In genomic region chr11:86961510-86962303, GRCm38 (mm10) we compare ENCODE assay signal across 8 mouse cellular contexts. TPM values are rescaled to one million over a fixed set of nuclear protein-coding genes. Genes with fewer than 3 reads are reported as not detected.
DNase-seq lines count a peak whose midpoint lies in the region; ATAC-seq lines count a peak whose summit lies in the region.

No protein-coding gene starts in this region.

- ATAC-seq in hindbrain, embryonic 14.5 days (ENCODE audit: low FRiP score) = no peak
- no peak for ATAC-seq in embryonic facial prominence, embryonic 15.5 days (ENCODE audit: insufficient number of reproducible peaks, low FRiP score, low TSS enrichment, low read depth)
- peak; percentile 68 for ATAC-seq in lung, embryonic 16.5 days (ENCODE audit: low read depth)
- no peak for ATAC-seq in forebrain, embryonic 12.5 days (ENCODE audit: low FRiP score)

- H3K9ac ChIP-seq in hindbrain, embryonic 14.5 days = no peak overlapping the region
- no peak overlapping the region for H3K9ac ChIP-seq in embryonic facial prominence, embryonic 15.5 days
- H3K9ac ChIP-seq in lung, embryonic 16.5 days (ENCODE audit: low read length) = no peak overlapping the region
- no peak overlapping the region for H3K9ac ChIP-seq in forebrain, embryonic 12.5 days

- H3K36me3 ChIP-seq in hindbrain, embryonic 10.5 days = no peaks in the 10 kb centered on the region
- H3K36me3 ChIP-seq in hindbrain, embryonic 14.5 days (replicated peaks; ENCODE audit: control insufficient read depth, insufficient read depth) = no peaks in the 10 kb centered on the region; the same call in 1 of the 2 replicates
- no peaks in the 10 kb centered on the region for H3K36me3 ChIP-seq in embryonic facial prominence, embryonic 15.5 days
- H3K36me3 ChIP-seq in lung, embryonic 16.5 days (ENCODE audit: control insufficient read depth, insufficient read depth, low read length) = no peaks in the 10 kb centered on the region
- no peaks in the 10 kb centered on the region; the same call in 1 of the 2 replicates for H3K36me3 ChIP-seq in forebrain, embryonic 12.5 days (replicated peaks)

- H3K27ac ChIP-seq in hindbrain, embryonic 10.5 days = peak overlapping the region; percentile 54
- H3K27ac ChIP-seq in hindbrain, embryonic 14.5 days = no peak overlapping the region
- H3K27ac ChIP-seq in embryonic facial prominence, embryonic 15.5 days (replicated peaks) = peak overlapping the region; percentile 39
- H3K27ac ChIP-seq in lung, embryonic 16.5 days (ENCODE audit: low read length) = peak overlapping the region; percentile 92
- H3K27ac ChIP-seq in forebrain, embryonic 12.5 days = no peak overlapping the region

- H3K4me2 ChIP-seq in hindbrain, embryonic 14.5 days (replicated peaks) = no peak overlapping the region
- H3K4me2 ChIP-seq in embryonic facial prominence, embryonic 15.5 days (replicated peaks) = no peak overlapping the region
- H3K4me2 ChIP-seq in lung, embryonic 16.5 days (ENCODE audit: low read depth, low read length) = peak overlapping the region; percentile 6
- H3K4me2 ChIP-seq in forebrain, embryonic 12.5 days = no peak overlapping the region

- H3K4me3 ChIP-seq in hindbrain, embryonic 10.5 days = no peak overlapping the region
- H3K4me3 ChIP-seq in hindbrain, embryonic 14.5 days (replicated peaks; ENCODE audit: low read length) = no peak overlapping the region
- no peak overlapping the region for H3K4me3 ChIP-seq in embryonic facial prominence, embryonic 15.5 days (replicated peaks)
- H3K4me3 ChIP-seq in lung, embryonic 16.5 days (ENCODE audit: low read length) = no peak overlapping the region
- H3K4me3 ChIP-seq in forebrain, embryonic 12.5 days (replicated peaks) = no peak overlapping the region

- DNase-seq in hindbrain, embryonic 10.5 days (ENCODE audit: low spot score) = no peak
- no peak for DNase-seq in hindbrain, embryonic 14.5 days (ENCODE audit: low spot score)
- DNase-seq in kidney, adult 8-10 months = peak; percentile 86 to 96
- DNase-seq in urinary bladder, postnatal 14 days (ENCODE audit: low spot score) = peak; percentile 93
- DNase-seq in layer of hippocampus, postnatal 25 days (ENCODE audit: extremely low spot score in 1 of 2, low spot score in 1 of 2) = no peak

- H3K9me3 ChIP-seq in hindbrain, embryonic 10.5 days = no peaks in the 10 kb centered on the region
- H3K9me3 ChIP-seq in hindbrain, embryonic 14.5 days (ENCODE audit: control insufficient read depth, low read length) = no peaks in the 10 kb centered on the region
- no peaks in the 10 kb centered on the region for H3K9me3 ChIP-seq in embryonic facial prominence, embryonic 15.5 days (replicated peaks)
- no peaks in the 10 kb centered on the region for H3K9me3 ChIP-seq in lung, embryonic 16.5 days (ENCODE audit: control insufficient read depth, low read length)
- H3K9me3 ChIP-seq in forebrain, embryonic 12.5 days = no peaks in the 10 kb centered on the region

- peaks cover 75% of the 10 kb centered on the region for H3K4me1 ChIP-seq in hindbrain, embryonic 10.5 days (replicated peaks)
- H3K4me1 ChIP-seq in hindbrain, embryonic 14.5 days (replicated peaks; ENCODE audit: control insufficient read depth, insufficient read depth, low read length) = peaks cover 24% of the 10 kb centered on the region
- H3K4me1 ChIP-seq in embryonic facial prominence, embryonic 15.5 days = peaks cover 53% of the 10 kb centered on the region
- peaks cover 70% of the 10 kb centered on the region for H3K4me1 ChIP-seq in lung, embryonic 16.5 days (replicated peaks; ENCODE audit: control insufficient read depth, insufficient read depth, low read length)
- H3K4me1 ChIP-seq in forebrain, embryonic 12.5 days = peaks cover 37% of the 10 kb centered on the region

- WGBS in hindbrain, embryonic 10.5 days = 76% methylated on average over 11 of the region's 11 CpGs
- 81% methylated on average over 11 of the region's 11 CpGs for WGBS in hindbrain, embryonic 14.5 days
- 71% methylated on average over 11 of the region's 11 CpGs for WGBS in embryonic facial prominence, embryonic 15.5 days
- WGBS in lung, embryonic 16.5 days = 11% methylated on average over 11 of the region's 11 CpGs
- WGBS in forebrain, embryonic 12.5 days = 86% methylated on average over 11 of the region's 11 CpGs

- no peaks in the 10 kb centered on the region for H3K27me3 ChIP-seq in hindbrain, embryonic 10.5 days (ENCODE audit: insufficient read depth, poor library complexity, severe bottlenecking)
- H3K27me3 ChIP-seq in hindbrain, embryonic 14.5 days (ENCODE audit: control insufficient read depth, insufficient read depth, low read length) = no peaks in the 10 kb centered on the region
- H3K27me3 ChIP-seq in embryonic facial prominence, embryonic 15.5 days = no peaks in the 10 kb centered on the region
- H3K27me3 ChIP-seq in lung, embryonic 16.5 days (ENCODE audit: control insufficient read depth, insufficient read depth, low read depth, low read length) = no peaks in the 10 kb centered on the region
- no peaks in the 10 kb centered on the region for H3K27me3 ChIP-seq in forebrain, embryonic 12.5 days

RNA-seq across cellular contexts. Expression of gene Ypel2, which starts 31.8 kb away (rescaled TPM):
- 4.2 and 4.3 TPM in 2 replicates for polyA plus RNA-seq in hindbrain, embryonic 10.5 days (2016; fragmentation: Nextera tagmentation; extraction: Ambion mirVana)
- polyA plus RNA-seq in hindbrain, embryonic 14.5 days (2014; fragmentation: Nextera tagmentation; extraction: Ambion mirVana) = 3.2 and 3.9 TPM in 2 replicates
- 8.0 and 8.8 TPM in 2 replicates for polyA plus RNA-seq in embryonic facial prominence, embryonic 15.5 days (2015; fragmentation: Nextera tagmentation; extraction: Ambion mirVana)
- polyA plus RNA-seq in lung, embryonic 16.5 days (2015; fragmentation: Nextera tagmentation; extraction: Ambion mirVana) = 11.4 and 11.8 TPM in 2 replicates
- total RNA-seq in layer of hippocampus, postnatal 25 days (2021) = 10 to 100 TPM; 23.5 to 28.0 TPM
- 8.1 and 8.3 TPM in 2 replicates for polyA plus RNA-seq in forebrain, embryonic 12.5 days (2016; fragmentation: Nextera tagmentation; extraction: Ambion mirVana)

Comparison
In these comparisons a context has a peak if more than half of its experiments do, and no peak if none do; other contexts are left out.
1. H3K27ac ChIP-seq: peak in hindbrain, embryonic 10.5 days (single experiment), embryonic facial prominence, embryonic 15.5 days (single experiment) and lung, embryonic 16.5 days (single experiment); none in hindbrain, embryonic 14.5 days (single experiment) and forebrain, embryonic 12.5 days (single experiment).
2. DNase-seq: peak in kidney, adult 8-10 months (2 of 2) and urinary bladder, postnatal 14 days (single experiment); none in hindbrain, embryonic 10.5 days (single experiment), hindbrain, embryonic 14.5 days (single experiment) and layer of hippocampus, postnatal 25 days (0 of 2).